Mouse (Mus musculus) right cerebral cortex, adult 18-20 months (tissue): ENCODE results near the gene Exoc3l2.
"Not testable (repeated sequence)": the region's sequence is repeated elsewhere in the genome, so short reads cannot be mapped to it uniquely, and the experiment has no call there.

Experiments
- DNase-seq: peaks from one replicate; pipeline ENCODE4 v3.0.0; 2022; ENCODE audit warnings: mixed read lengths

The Exoc3l2 gene

DNA sequence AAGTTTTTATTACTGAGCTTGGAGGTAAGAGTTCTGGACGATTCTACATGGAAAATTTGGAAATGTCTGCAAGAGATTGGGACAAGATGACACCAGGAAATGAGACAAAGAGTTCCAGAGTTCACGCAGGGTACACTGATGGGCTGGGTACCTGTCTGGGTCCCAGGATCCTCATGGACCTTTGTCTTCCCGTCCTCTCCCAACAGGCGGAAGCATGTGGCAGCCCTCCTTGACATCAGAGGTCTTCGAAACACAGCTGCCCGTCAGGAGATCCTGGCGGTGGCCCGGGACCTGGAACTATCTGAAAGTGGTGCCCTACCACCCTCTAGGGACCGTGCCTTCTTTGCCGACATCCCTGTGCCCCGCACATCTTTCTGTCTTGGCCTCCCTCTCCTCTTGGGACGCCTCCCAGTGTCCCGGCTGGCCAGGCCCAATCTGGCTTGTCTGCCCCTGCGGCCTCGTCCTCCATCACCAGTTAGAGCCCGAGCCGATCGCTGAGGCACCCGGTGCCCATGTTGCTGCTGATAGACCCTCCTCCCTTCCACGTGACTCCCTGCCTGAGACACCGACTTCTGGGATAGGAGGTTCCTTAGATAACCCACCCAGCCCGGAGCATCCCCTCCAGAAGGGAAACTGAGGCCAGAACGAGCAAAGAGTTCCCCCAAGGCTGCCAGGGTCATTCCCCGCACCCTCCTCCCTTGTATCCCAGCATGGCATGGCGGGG, 31.8 kb downstream of the Exoc3l2 start:
- DNase-seq, result no peak

DNA sequence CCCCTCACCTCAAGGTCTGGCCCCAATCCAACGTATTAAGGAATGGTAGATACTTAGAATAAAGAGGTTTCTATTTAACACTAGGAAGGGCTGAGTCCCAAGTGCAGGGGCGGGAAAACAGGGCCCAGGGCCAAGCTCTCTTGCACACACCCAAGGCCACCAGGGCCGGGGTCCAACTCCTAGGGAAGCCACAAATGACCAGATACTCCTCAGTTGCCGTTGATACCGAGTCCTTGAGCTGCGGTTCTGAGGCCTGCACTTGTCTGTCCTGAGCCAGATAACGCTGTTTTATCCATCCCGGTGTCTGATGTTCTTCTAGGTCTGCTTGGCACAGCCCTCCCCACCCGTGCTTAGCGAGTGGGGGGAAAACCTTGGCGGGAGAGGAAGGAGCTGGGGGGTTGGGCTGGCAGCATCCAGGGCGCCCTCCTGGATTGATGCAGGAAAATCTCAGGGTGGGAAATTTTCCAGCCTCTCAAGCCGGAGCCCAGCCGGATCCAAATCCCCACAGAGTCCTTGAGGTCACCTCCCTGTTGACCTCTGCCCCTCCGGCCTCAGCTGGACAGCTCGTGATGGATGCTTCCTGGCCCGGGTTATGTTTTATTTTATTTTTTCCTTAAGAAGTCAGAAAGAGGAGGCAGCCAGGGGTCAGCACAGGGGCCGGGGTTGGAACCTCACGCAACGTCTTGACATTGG, 32.5 kb downstream of the Exoc3l2 start:
- no peak for DNase-seq

DNA sequence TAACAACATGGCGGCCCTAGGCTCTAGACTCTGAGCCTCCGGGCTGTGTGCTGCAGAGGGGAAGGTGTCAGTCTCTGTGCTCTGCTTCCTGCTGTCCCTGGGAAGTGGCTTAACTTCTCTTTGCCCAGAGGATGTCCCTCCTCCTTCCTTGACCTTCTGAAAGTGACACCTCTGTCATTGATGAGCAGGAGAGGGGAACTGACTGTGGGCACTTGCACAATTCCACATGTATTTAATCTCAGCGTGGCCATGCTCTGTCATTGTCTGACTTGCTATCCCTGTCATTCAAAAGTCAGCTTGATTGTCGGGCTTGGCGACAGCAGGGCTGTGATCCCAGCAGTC, 33.1 kb downstream of the Exoc3l2 start:
- no peak for DNase-seq

DNA sequence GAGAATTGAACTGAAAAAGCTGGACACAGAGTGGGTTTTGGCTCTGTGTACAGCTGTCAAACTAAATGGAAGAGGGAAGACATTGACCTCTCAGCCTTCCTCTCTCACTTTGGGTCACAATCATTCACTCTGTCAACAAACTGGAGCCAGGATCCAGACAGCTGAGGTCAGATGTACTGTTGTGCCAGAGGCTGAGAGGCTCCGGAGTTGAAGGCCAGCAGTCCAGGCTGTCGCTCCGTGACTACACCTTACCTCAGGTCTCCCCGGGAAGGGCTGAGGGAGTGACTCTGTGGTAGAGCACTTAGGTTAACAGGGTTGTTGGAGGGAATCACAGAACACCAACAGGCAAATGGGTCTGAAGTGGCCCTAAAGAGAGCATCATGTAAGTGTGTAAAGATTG, 35.2 kb downstream of the Exoc3l2 start:
- DNase-seq, result no peak

DNA sequence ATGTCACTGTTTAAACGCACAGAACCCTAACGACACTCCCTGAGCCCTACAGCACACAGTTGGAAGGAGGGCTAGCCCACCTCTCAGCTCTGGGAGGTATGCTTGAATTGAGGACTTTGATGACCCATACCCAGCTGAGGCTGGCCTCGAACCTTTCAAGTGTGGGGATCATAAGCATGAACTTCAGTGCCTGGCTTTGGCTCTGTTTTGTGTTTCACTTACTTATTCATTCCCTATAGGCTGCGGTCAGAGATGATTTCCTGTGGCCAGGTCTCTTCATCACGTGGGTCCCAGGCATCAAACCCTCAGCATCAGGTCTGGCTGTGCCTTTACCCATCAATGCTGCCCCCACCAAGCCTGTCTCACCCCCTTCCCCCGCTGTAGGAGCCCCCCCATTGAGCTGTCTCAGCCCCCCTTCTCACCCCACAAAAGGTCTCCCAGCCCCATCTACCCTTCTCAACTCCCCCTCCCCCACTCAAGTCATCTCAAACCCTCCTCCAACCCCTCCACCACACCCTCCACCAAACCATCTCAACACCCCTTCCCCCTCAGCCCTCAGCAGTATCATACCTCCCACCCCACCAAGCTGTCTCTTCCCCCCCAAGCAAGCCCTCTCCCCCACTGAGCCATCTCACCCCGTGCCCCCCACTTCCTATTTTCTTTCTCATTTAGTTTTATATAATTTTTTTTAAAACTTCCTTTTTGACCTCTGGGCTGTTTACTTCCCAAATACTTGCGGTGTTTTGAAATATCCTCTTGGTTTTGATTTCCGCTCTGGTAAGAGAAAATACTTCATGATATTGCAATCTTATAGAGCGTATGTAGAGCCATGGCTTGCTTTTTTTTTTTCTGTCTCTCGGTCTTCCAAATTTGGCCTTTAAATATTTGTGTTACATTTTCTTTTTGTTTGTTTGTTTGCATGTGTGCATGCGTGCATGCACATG, 37.6 kb downstream of the Exoc3l2 start:
- no peak for DNase-seq

DNA sequence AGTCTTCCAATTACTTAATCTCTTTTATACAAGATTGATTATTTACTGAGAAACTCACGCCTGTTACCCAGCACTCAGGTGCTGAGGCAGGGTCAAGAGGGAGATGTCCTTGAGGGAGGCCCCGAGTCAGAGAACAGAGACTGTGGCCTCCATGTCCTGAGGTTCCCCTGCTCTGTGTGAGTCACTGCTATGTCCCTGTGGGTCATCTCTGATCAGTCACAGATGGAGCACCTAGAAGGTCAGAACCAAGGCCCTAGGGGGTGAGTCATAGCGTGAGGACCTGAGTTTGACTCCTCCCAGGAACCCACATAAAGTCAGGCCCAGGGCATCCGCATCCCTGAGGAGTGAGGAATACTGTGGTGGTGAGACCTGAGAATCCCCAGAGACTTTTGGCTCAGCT, 38.5 kb downstream of the Exoc3l2 start:
- DNase-seq, result no peak

DNA sequence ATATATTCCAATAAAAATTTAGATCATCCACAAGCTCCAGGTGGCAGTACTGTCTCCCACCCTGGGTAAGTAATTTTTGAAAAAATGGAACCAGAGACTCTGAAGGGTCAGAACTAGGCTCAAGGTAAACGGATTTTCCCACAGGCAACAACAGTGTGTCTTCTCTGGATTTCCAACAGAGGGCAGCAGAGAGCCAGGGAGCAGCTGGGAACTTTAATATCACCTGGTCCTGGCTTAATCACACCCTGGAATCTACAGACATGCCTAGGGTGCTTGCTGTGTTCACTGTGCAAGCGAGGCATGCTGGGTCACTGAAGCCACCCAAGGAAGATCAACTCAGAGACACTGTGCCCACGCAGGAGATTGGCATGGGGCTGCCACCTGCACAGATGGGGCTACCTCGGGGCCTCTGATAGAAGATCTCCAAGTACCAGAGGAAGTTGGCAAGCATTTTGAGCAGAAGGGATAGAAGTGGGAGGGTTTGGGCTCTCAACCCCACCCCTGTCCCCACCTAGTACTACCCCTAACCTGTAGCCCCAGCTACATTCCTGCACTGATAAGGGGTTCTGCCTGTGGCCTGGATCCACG, 40.4 kb downstream of the Exoc3l2 start:
- no peak for DNase-seq

DNA sequence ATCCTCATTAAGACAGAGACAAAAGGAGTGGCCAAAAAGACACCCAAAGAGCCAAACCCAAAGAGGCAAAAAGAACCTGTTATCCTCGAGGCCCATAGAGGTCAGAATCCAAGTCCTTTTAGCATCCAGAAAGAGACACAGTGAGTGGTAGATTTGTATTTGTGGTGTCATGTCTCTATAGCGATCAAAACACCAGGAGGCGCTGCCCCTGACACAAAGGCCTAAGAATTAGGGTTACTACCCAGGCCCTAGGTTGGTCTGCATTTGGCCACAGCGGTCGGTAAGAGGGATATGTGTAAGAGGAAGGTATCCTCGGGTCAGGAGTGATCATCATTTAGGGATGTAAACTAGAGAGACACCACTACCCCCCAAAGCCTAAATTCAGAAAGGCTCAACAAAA, 43.2 kb downstream of the Exoc3l2 start:
- DNase-seq, result no peak

DNA sequence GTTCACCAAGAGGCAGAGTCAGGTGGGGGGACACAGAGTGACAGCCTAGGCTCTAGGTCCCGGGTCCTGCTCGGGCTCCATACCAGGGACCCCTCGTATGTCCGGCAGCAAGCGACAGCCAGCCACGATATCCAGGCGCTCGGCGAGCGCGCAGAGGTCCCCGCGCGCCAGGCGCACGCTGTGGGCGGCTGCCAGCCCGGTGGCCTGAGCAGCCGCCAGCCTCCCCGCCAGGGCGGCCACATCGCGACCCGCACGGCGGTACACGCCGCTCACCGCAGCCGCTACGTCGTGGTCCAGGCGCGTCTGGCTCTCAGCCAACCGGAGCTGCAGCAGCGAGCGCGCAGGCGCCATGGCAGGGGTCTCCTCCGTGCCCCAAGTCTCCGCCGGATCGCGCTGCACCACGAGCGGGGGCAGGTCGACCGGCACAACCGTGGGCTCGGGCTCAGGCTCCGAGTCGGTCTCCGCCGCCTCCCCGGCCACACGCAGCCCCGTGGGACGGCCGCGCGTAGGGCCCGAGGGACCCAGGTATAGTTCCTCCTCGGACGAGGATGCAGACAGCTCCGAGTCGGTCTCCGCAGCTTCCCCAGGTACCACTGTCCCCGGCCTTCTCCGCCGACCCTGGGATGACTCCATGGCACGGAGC, 44.0 kb downstream of the Exoc3l2 start:
- DNase-seq, result no peak

DNA sequence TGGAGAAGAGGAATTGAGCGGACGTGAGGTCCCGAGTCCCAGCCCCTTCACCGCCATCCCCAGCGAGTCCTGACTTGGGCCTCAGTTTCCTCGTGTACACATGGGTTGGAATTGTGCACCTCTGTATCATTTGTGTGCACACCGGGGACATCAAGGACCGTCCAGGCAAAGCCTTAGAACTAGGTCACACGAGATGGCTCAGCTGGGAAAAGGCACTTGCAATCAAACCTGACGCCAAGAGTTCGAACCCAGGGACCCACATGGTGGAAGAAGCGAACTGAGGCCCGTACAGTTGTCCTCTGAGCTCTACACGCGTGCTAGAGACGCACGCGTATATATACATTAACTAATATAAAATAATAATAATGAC, 44.5 kb downstream of the Exoc3l2 start:
- DNase-seq, result no peak

DNA sequence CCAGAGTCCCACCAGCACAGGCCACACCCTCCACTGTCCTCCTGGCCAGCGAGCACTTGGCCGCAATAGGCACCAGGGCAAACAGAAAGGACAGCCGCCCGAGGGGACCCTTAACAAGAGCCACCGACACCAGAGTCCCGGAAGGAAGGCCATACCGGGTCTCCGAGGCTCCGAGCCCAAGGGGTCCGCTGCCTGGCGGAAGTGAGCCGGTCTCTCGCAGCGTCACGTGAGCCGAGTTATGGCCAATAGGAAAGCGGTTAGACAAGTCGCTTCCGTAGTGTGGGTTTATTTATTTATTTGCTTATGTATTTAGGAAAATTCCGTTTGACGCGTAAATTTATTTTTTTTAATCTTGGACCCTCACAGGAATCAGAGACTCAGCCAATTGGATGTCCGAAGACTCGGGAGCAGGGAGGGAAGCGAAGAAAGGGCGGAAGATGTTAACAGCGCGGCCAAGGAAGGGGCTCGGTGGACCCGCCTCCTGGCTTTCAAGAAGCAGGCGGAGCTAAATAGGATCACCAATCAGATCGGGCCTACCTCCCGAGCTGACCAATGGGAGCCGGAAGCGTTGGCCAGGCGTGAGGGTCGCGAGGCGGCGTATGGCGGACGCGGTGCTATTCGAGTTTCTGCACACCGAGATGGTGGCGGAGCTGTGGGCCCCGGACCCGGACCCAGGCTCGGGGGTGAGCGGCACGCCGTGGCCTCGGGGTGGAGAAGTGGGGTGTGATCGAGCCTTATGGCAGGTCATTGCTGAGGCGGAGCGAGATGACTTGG, 45.2 kb downstream of the Exoc3l2 start, which contains the start of the genes Bloc1s3 and Trappc6a:
Gene Bloc1s3, minus strand, starts transcription at position 218 of the 774 bp plus-strand sequence.
Gene Trappc6a, plus strand, starts transcription at position 246 of the 774 bp plus-strand sequence.
- peak; percentile 95 for DNase-seq

DNA sequence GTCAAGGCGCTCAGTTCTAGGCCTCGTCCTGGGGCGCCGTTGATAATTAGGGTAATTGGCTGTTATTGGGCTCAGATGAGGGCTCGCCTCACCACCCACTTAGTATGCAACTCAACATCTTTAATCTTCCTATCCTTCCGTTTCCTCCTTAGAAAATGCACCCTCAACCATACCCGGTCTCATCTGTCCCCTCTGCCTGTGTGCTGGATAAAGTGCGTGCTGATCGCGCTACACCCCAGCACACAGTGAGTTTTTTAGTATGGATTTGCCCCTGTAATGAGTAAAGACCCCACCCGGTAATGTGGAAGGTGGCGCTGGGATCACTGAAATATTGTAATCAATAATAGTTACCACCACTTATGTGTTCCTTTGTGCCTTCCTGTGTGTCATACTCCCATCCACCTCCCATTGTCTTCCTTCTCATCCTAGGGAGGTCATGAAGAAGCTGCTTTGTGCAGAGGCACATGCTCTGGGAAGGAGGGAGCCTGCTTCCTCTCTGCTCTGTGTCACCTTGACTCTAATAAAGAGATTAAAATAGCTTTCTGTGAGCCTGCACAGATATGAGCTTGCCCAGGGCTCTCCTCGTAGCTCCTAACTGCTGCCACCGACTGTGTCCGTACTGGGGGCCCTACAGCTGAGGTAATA, 45.9 kb downstream of the Exoc3l2 start:
- DNase-seq, result no peak

DNA sequence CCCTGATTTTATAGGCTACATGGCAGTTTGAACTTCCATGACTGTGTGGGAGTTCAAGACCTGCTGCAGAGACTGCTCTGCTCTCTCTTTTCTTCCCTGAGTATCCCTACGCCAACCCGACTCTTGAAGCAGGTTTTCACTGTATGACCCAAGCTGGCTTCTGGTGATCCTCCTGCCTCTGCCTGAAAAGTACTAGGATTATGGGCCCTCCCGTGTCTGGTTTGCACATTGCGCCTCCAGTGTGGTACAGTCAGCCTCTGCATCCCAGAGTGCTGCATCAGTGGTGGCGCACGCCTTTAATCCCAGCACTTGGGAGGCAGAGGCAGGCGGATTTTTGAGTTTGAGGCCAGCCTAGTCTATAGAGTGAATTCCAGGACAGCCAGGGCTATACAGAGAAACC, 46.7 kb downstream of the Exoc3l2 start:
- no peak for DNase-seq

DNA sequence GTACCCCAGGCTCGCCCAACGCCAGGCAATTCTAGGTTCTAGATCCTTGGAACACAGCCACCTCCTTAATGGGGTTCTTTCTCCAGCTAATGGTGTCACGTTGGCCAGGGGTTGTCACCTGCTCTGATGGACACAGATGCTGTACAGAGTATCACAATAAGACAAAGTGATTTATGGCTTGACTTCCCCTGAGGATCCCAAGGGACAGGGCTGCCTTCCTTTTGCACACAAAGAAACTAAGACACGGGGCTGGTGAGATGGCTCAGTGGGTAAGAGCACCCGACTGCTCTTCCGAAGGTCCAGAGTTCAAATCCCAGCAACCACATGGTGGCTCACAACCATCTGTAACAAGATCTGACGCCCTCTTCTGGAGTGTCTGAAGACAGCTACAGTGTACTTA, 48.8 kb downstream of the Exoc3l2 start:
- not testable (repeated sequence) for DNase-seq

DNA sequence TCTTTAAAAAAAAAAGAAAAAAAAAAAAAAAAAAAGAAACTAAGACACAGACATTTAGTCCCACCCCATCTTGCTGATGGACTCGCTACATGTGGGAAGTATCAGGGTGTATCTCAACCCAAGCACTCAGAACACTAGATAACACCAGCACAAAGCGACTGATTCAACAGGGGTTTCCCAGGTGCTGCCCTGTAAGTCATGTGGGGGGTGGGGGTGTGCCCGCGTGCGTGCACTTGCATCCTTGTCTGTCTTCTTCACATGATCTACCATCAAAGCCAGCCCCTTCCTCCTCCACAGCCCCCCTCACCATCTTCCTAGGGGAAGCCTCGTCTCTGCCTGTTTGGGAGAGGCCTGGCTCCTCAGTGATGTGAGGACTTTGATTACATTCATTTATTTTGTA, 49.2 kb downstream of the Exoc3l2 start:
- DNase-seq, result no peak

DNA sequence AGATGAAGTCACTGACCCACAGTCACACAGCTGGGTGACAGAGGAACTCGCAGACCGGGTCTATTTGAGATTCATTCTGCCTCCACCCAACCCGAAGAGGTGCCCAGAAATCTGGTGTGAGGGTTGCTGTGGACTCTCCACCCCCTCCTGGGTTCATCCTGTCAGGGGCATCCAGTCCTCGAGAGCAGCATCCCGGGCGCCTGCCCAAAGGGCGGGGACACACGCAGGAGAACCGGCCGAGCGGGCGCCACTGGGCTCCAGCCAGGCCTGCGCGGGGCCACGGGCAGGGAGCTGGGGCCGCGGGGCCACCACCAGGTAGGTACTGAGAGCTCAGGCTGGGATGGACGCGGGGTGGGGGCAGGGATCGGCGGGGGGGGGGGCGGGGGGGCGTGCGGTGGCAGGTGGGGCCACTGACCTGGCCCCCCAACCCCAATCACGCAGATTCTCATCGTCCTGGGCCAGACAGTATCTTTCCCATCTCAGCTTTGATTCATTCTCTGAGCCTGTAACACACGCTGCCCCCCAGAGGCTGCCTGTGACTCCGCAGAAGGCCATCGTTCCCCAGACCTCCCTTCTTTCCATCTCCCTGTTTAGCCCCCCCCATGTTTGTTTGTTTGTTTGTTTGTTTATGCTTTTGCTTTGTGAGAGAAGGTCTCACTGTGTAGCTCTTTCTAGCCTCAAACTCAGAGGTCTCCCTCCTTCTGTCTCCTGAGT, 54.7 kb downstream of the Exoc3l2 start, which contains the start of gene Nkpd1:
Gene Nkpd1, plus strand, starts transcription at position 187 of the 714 bp plus-strand sequence.
- no peak for DNase-seq

DNA sequence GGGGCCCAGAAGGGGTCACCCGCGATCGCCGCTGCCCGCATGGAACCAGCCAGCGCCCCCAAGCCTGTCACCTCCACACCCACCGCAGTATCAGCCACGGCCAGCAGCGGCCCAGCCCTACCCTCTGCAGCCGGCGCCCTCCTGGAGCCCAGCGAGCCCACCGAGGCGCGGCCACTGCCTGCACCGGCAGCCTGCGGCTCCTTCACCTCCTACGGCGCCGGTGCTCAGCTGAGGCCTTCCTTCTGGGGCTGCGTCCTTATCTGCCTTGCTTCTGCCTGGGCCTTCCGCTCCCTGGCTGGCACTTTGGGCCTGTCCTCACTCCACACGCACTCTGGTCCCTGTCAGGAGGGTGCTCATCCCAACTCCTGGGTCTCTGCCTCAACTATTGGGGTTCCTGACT, 56.9 kb downstream of the Exoc3l2 start:
- DNase-seq, result no peak

DNA sequence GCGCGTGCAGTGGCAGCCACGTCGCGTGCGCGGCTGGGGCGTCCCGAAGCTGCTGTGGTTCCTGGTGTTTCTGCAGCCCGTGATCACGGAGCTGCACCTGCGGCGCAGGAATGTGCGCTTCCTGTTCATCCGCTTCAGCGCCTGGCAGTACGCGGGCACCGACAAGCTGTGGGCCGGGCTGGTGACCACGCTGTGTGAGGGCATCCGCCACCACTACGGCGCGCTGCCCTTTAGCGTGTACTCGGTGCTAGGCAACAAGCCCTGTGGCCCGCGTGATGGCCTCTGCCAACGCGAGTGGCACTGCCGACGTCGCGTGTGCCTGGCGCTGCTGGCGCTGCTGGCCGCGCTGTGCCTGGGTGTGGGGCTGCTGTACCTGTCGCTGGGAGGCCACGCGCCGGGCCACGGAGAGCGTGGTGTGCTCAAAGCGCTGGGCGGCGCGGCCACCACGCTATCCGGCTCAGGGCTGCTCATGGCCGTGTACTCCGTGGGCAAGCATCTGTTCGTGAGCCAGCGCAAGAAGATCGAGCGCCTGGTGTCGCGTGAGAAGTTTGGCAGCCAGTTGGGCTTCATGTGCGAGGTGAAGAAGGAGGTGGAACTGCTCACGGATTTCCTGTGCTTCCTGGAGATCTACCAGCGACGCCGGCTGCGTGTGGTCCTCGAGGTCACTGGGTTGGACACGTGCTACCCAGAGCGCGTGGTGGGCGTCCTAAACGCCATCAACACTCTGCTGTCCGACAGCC, 60.1 kb downstream of the Exoc3l2 start:
- DNase-seq, result no peak

DNA sequence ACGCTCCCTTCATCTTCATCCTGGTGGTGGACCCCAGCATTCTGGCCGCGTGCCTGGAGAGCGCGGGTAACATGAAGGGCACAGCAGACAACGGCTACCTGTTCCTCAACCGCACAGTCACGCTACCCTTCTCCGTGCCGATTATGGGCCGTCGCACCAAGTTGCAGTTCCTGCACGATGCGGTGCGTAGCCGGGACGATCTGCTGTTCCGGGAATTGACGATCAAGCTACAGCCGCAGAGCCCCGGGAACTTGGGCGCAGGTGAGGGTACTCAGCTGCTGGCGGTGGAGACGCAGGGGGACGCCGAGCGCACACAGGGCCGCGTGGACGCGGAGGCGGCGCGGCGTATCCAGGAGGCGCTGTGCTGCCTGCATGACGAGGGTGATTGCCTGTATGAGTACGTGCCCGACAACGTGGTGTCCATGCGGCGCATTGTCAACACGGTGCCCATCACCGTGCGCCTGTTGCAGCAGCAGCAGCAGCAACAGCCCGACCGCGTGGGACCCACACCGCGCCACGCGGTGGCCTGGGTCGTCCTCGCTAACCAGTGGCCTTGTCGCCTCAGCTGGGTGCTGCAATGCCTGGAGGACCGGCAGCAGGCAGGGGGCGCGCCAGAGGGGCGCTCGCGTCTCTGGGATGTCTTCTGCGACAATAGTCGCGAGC, 60.8 kb downstream of the Exoc3l2 start:
- DNase-seq, result peak; percentile 61
